Mouse (Mus musculus): ENCODE data around the gene Tubal3. TPM values are rescaled to one million over a fixed set of nuclear protein-coding genes. Genes with fewer than 3 reads are reported as not detected.

Tubal3 gene
- total and polyA plus RNA-seq, 2 experiments from 2014 or later: 0.05 TPM; not detected in 1

DNA sequence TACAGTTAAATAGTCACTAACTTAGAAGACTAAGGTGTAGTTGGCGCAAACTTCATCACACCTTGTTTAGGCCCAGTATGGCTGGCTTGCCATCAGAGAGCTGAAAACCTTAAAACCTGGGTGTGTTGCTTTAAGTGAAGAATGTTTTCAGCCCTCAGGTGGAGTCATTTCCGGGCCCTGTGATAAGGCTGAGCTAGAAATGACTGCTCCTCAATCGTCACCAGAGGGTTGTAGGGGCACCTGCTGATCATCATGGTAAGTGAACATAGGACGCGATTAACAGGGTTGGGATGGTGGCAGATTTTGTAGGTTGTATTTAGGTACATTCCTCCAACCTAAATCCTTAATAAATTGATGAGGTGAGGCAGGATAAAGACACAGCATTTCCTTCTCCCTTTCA, 6.4 kb downstream of the Tubal3 start:
- Histone ChIP-seq H3K4me2 (ENCODE audit: low read depth) (no peak overlapping the region), H3K36me3 (ENCODE audit: insufficient read depth) (no peaks in the 10 kb centered on the region), H3K4me3 (ENCODE audit: low read depth, low read length) (no peak overlapping the region), H3K27ac (ENCODE audit: low read depth, low read length) (no peak overlapping the region), H3K4me1 (ENCODE audit: insufficient read depth) (no peaks in the 10 kb centered on the region), H3K27me3 (ENCODE audit: insufficient read depth, low read length) (no peaks in the 10 kb centered on the region), H3K9ac (no peak overlapping the region), H3K9me3 (ENCODE audit: low read length) (no peaks in the 10 kb centered on the region)
- 93% methylated on average over 5 of the region's 5 CpGs for WGBS
- TF ChIP-seq CTCF (IDR thresholded peaks at IDR 0.05; ENCODE audit: low read depth): no peak
- no peak for DNase-seq
- no peak for ATAC-seq

DNA sequence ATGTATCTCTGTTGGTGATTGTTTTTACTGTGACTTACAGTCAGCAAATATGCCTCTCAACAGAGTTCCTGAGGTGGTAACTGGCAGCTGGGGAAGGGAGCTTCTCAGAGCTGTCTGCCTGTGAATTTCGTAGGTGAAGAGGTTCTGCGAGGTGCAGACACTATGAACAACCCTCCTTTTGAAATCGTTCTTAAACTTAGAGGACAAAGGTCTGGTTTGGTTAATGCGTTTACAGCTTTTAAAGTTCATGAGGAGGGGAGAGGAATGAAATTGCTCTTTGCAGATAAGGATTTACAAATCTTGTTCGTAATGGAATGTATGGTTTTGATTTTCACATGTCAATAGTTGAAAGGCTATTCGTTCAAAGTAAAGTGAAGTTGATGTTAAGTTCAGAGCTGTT, 7.6 kb downstream of the Tubal3 start:
- no peak overlapping the region for H3K9ac ChIP-seq
- ATAC-seq (no peak), DNase-seq (no peak)
- H3K27ac ChIP-seq (ENCODE audit: low read depth, low read length): no peak overlapping the region
- H3K9me3 ChIP-seq (ENCODE audit: low read length): no peaks in the 10 kb centered on the region
- no peak overlapping the region for H3K4me2 ChIP-seq (ENCODE audit: low read depth)
- H3K36me3 ChIP-seq (ENCODE audit: insufficient read depth): no peaks in the 10 kb centered on the region
- no peaks in the 10 kb centered on the region for H3K4me1 ChIP-seq (ENCODE audit: insufficient read depth)
- no peaks in the 10 kb centered on the region for H3K27me3 ChIP-seq (ENCODE audit: insufficient read depth, low read length)
- no peak for TF ChIP-seq CTCF (IDR thresholded peaks at IDR 0.05; ENCODE audit: low read depth)
- 87% methylated on average over 6 of the region's 6 CpGs for WGBS
- H3K4me3 ChIP-seq (ENCODE audit: low read depth, low read length): no peak overlapping the region

DNA sequence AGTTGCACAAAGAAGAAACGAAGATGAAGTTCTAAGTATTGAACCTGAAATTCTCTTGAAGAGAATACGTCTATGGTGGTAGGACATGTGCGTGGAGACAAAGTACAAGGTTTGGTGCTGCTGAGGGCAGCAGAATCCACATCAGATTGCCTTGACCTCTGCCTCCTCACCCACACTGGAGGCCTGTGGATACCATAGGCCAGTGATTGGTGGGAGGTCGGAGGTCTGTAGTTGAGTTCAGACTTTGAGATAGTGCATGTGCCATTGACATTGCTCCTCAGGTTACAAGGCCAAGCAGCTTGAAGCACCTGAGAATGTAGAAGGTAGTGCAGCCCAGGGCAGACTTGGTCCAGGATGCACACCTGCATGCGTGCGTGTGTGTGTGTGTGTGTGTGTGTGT, 8.0 kb downstream of the Tubal3 start:
- no peak for TF ChIP-seq CTCF (IDR thresholded peaks at IDR 0.05; ENCODE audit: low read depth)
- Histone ChIP-seq H3K9ac (no peak overlapping the region), H3K36me3 (ENCODE audit: insufficient read depth) (no peaks in the 10 kb centered on the region), H3K27me3 (ENCODE audit: insufficient read depth, low read length) (no peaks in the 10 kb centered on the region), H3K4me2 (ENCODE audit: low read depth) (no peak overlapping the region), H3K4me1 (ENCODE audit: insufficient read depth) (no peaks in the 10 kb centered on the region), H3K9me3 (ENCODE audit: low read length) (no peaks in the 10 kb centered on the region), H3K27ac (ENCODE audit: low read depth, low read length) (no peak overlapping the region), H3K4me3 (ENCODE audit: low read depth, low read length) (no peak overlapping the region)
- 94% methylated on average over 6 of the region's 6 CpGs for WGBS
- no peak for ATAC-seq
- no peak for DNase-seq

DNA sequence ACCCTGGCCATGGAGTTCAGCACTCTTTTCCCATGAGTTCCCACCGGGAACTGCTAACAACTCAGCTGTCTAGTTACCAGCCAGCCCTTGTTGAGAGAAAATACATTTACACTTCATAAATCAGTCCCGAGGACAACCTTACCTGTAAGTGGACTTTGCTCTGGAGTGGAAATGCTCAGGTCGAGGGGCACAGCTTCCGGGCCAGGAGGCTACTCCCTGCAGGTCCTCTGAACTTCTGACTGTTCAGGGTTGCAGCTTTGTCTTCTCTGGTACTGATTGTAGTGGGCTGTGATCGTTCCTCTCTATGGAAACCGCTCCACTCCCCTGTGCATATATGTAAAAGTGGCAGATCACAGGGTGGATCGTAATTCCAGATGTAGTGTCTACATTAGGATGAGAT, 26.6 kb downstream of the Tubal3 start:
- no peak for ATAC-seq
- Histone ChIP-seq H3K4me1 (ENCODE audit: insufficient read depth) (no peaks in the 10 kb centered on the region), H3K4me2 (ENCODE audit: low read depth) (no peak overlapping the region), H3K9ac (no peak overlapping the region), H3K27ac (ENCODE audit: low read depth, low read length) (no peak overlapping the region), H3K9me3 (ENCODE audit: low read length) (no peaks in the 10 kb centered on the region), H3K27me3 (ENCODE audit: insufficient read depth, low read length) (no peaks in the 10 kb centered on the region), H3K4me3 (ENCODE audit: low read depth, low read length) (no peak overlapping the region), H3K36me3 (ENCODE audit: insufficient read depth) (no peaks in the 10 kb centered on the region)
- 81% methylated on average over 7 of the region's 7 CpGs for WGBS
- DNase-seq: no peak
- no peak for TF ChIP-seq CTCF (IDR thresholded peaks at IDR 0.05; ENCODE audit: low read depth)

GRCm38 (mm10) chr13:3945249-3945648, 27.2 kb downstream of the Tubal3 start, which contains the start of gene Ucn3:
Ucn3 (minus strand) TSS chr13:3945349.
- H3K9ac ChIP-seq: no peak within 1 kb of the TSS
- no peak for TF ChIP-seq CTCF (IDR thresholded peaks at IDR 0.05; ENCODE audit: low read depth)
- no peaks in the 10 kb centered on the region for H3K4me1 ChIP-seq (ENCODE audit: insufficient read depth)
- DNase-seq (no peak), ATAC-seq (no peak)
- no peaks in the 10 kb centered on the region for H3K9me3 ChIP-seq (ENCODE audit: low read length)
- H3K4me3 ChIP-seq (ENCODE audit: low read depth, low read length): no peak within 1 kb of the TSS
- H3K4me2 ChIP-seq (ENCODE audit: low read depth): no peak within 1 kb of the TSS
- H3K27me3 ChIP-seq (ENCODE audit: insufficient read depth, low read length): no peaks in the 10 kb centered on the region
- H3K36me3 ChIP-seq (ENCODE audit: insufficient read depth): no peaks in the 10 kb centered on the region
- 58% methylated on average over 2 of the region's 2 CpGs for WGBS
- H3K27ac ChIP-seq (ENCODE audit: low read depth, low read length): no peak within 1 kb of the TSS

DNA sequence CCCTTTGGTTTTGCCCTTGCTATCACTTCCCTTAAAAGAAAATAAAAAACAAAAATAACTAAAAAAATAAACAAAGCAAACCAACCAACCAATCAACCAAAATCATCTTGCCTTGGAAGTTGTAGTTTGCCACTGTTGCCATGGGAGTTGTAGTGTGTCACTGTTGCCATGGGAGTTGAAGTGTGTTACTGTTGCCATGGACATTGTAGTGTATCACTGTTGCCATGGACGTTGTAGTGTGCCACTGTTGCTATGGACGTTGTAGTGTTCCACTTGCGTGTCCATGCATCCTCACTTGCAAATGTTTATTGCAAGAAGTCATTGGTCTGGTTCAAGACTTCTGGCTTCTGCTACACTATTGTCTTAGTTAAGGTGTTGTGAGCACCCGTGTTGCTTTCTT, 29.2 kb downstream of the Tubal3 start:
- ATAC-seq: peak; percentile 82
- Histone ChIP-seq H3K4me1 (ENCODE audit: insufficient read depth) (no peaks in the 10 kb centered on the region), H3K4me2 (ENCODE audit: low read depth) (no peak overlapping the region), H3K4me3 (ENCODE audit: low read depth, low read length) (no peak overlapping the region), H3K9ac (no peak overlapping the region), H3K27me3 (ENCODE audit: insufficient read depth, low read length) (no peaks in the 10 kb centered on the region), H3K27ac (ENCODE audit: low read depth, low read length) (no peak overlapping the region), H3K9me3 (ENCODE audit: low read length) (no peaks in the 10 kb centered on the region), H3K36me3 (ENCODE audit: insufficient read depth) (no peaks in the 10 kb centered on the region)
- peak; percentile 2 for DNase-seq
- no peak for TF ChIP-seq CTCF (IDR thresholded peaks at IDR 0.05; ENCODE audit: low read depth)
- WGBS: 94% methylated on average over 4 of the region's 4 CpGs

GRCm38 (mm10) chr13:3949477-3949876, 31.4 kb downstream of the Tubal3 start:
- H3K4me3 ChIP-seq (ENCODE audit: low read depth, low read length): no peak overlapping the region
- no peak overlapping the region for H3K27ac ChIP-seq (ENCODE audit: low read depth, low read length)
- H3K4me2 ChIP-seq (ENCODE audit: low read depth): no peak overlapping the region
- ATAC-seq (no peak), DNase-seq (no peak)
- H3K27me3 ChIP-seq (ENCODE audit: insufficient read depth, low read length): no peaks in the 10 kb centered on the region
- no peaks in the 10 kb centered on the region for H3K9me3 ChIP-seq (ENCODE audit: low read length)
- no peaks in the 10 kb centered on the region for H3K36me3 ChIP-seq (ENCODE audit: insufficient read depth)
- no peak for TF ChIP-seq CTCF (IDR thresholded peaks at IDR 0.05; ENCODE audit: low read depth)
- WGBS: 93% methylated on average over 4 of the region's 4 CpGs
- H3K4me1 ChIP-seq (ENCODE audit: insufficient read depth): no peaks in the 10 kb centered on the region
- H3K9ac ChIP-seq: no peak overlapping the region
